Mouse (Mus musculus) CH12.LX (cell line): ENCODE measurements around the gene Mlf1. TPM values are rescaled to one million over a fixed set of nuclear protein-coding genes. Genes with fewer than 3 reads are reported as not detected.

Source experiments
- DNase-seq: peaks from one replicate; pipeline ENCODE4 v3.0.0-alpha.2; 2013; ENCODE audit errors: extremely low read depth
- H3K27ac ChIP-seq: 2 replicates; pipeline ENCODE4 v1.5.1; 2012; ENCODE audit warnings: low read depth, mild to moderate bottlenecking, control low read depth, moderate library complexity; ENCODE audit not compliant: insufficient read depth
- H3K27me3 ChIP-seq: replicated peaks from 2 replicates; pipeline ENCODE3; 2012; ENCODE audit warnings: inconsistent platforms
- H3K36me3 ChIP-seq, 2 experiments: replicated peaks in 1 of 2; 2 replicates each; pipeline versions ENCODE3 to v1.6.1; 2012; ENCODE audit warnings: inconsistent platforms in 1 of 2, low read length in 1 of 2, mild to moderate bottlenecking in 1 of 2, mixed read lengths in 1 of 2, moderate library complexity in 1 of 2; ENCODE audit not compliant: control insufficient read depth in 1 of 2, insufficient read depth in 1 of 2
- H3K4me1 ChIP-seq, 2 experiments: 2 replicates each; pipeline ENCODE4 v1.6.1; 2012; ENCODE audit warnings: inconsistent platforms in 1 of 2, moderate library complexity in 1 of 2; ENCODE audit not compliant: insufficient read depth in 2 of 2, control insufficient read depth in 1 of 2
- H3K4me2 ChIP-seq: 2 replicates; pipeline ENCODE4 v1.6.1; 2012; ENCODE audit warnings: low read depth, mild to moderate bottlenecking, control low read depth; ENCODE audit not compliant: poor library complexity, insufficient read depth, severe bottlenecking
- H3K4me3 ChIP-seq, 3 experiments: fragments of 150-350 bp in 1 of 3; sonication (generic) in 1 of 3; replicated peaks in 1 of 3; 2 replicates each; pipeline versions ENCODE3 to v1.5.1; 2011 to 2012; ENCODE audit warnings: low read depth in 2 of 3, low read length in 2 of 3, mild to moderate bottlenecking in 2 of 3, moderate library complexity in 2 of 3, control low read depth in 1 of 3, improper control_type of control experiment in 1 of 3, inconsistent platforms in 1 of 3, mixed read lengths in 1 of 3; ENCODE audit not compliant: poor library complexity in 1 of 3
- H3K79me2 ChIP-seq: replicated peaks from 2 replicates; pipeline ENCODE4 v1.6.1; 2012; ENCODE audit warnings: mild to moderate bottlenecking, moderate library complexity; ENCODE audit not compliant: control insufficient read depth, poor library complexity, insufficient read depth, severe bottlenecking; ENCODE audit errors: extremely low read depth
- H3K9ac ChIP-seq: 2 replicates; pipeline ENCODE4 v1.6.1; 2012; ENCODE audit warnings: low read depth, mild to moderate bottlenecking, control low read depth, moderate library complexity; ENCODE audit not compliant: insufficient read depth
- H3K9me3 ChIP-seq: replicated peaks from 2 replicates; pipeline ENCODE3; 2012; ENCODE audit warnings: low read length, inconsistent platforms, mixed read lengths
- BHLHE40 ChIP-seq: IDR thresholded peaks from 2 replicates; pipeline ENCODE4 v1.6.1; 2011; ENCODE audit warnings: mild to moderate bottlenecking, low read depth, low read length, improper control_type of control experiment
- CTCF ChIP-seq, 2 experiments: IDR thresholded peaks in 1 of 2; conservative IDR thresholded peaks in 1 of 2; 2 replicates each; pipeline ENCODE4 v1.5.1; 2011 to 2012; ENCODE audit warnings: low read depth in 2 of 2, low read length in 2 of 2, improper control_type of control experiment in 1 of 2, inconsistent platforms in 1 of 2, mild to moderate bottlenecking in 1 of 2, moderate library complexity in 1 of 2
- HCFC1 ChIP-seq: IDR thresholded peaks from 2 replicates; pipeline ENCODE4 v1.6.1; 2012; ENCODE audit warnings: low read depth, mild to moderate bottlenecking, inconsistent platforms, low read length, improper control_type of control experiment
- IRF4 ChIP-seq: IDR thresholded peaks from 2 replicates; pipeline ENCODE4 v1.6.1; 2014; ENCODE audit warnings: low read depth, mild to moderate bottlenecking, inconsistent platforms, low read length, improper control_type of control experiment
- SIN3A ChIP-seq: IDR thresholded peaks from 2 replicates; pipeline ENCODE4 v1.6.1; 2012; ENCODE audit warnings: low read length, improper control_type of control experiment, inconsistent platforms
- UBTF ChIP-seq: IDR thresholded peaks from 2 replicates; pipeline ENCODE4 v1.6.1; 2012; ENCODE audit warnings: low read depth, mild to moderate bottlenecking, inconsistent platforms, low read length, improper control_type of control experiment, moderate library complexity
- ZMIZ1 ChIP-seq: IDR thresholded peaks from 2 replicates; pipeline ENCODE4 v1.6.1; 2012; ENCODE audit warnings: low read depth, mild to moderate bottlenecking, inconsistent platforms, low read length, improper control_type of control experiment
- dilution Hi-C: fragments of 300-500 bp; cut with MboI; formaldehyde crosslinking; loops from 2 replicates; pipeline ENCODE4 v1.14.3; 2020; ENCODE audit warnings: low sequenced_read_pairs; ENCODE audit not compliant: extremely low pct_unique_long_range_greater_than_20kb, extremely low pct_ligation_motif_present
- in situ Hi-C: fragments of 300-500 bp; cut with MboI; formaldehyde crosslinking; loops from 3 replicates; pipeline ENCODE4 v1.14.3; 2019; ENCODE audit warnings: low sequenced_read_pairs, low pct_ligation_motif_present, low pct_unique_long_range_greater_than_20kb, mixed read lengths
- polyA plus RNA-seq: library from polyadenylated mRNA; unstranded; fragments of >175 nt; gene quantifications from 2 replicates; pipeline ENCODE4 v1.2.1, GENCODE M21; 2012; ENCODE audit warnings: low read depth; ENCODE audit not compliant: insufficient read length
- total RNA-seq, 2 experiments: library from RNA; depleted of rRNA; stranded (reverse); fragments of 300-350 nt in 1 of 2; fragments of >200 nt in 1 of 2; gene quantifications; 2 replicates each; pipeline ENCODE4 v1.2.3; 2012 to 2014

The Mlf1 gene
- total and polyA plus RNA-seq, 3 experiments, result not detected

DNA sequence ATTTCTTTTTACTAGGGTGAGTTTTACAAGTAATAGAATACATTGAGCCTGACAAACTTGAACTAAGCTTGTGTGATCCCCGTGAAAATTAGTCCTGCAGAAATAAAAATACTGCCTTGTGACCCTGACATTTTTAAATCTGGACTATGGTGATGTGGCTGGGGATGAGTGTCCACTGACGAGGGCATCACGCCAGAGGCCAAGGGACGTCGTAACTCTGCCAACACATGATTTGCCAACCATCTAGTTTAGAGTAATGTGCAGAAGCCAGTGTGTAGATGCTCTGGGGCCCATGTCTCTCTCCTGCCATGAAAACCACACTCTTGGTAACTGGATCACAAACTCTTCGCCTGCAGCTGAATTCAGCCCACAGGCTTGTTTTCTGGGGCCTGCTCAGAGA lies 6.4 kb upstream of the Mlf1 start:
- Histone ChIP-seq H3K79me2 (no peaks in the 10 kb centered on the region), H3K4me3 (no peak overlapping the region), H3K9ac (no peak overlapping the region), H3K4me1 (no peaks in the 10 kb centered on the region), H3K27ac (no peak overlapping the region), H3K27me3 (no peaks in the 10 kb centered on the region), H3K9me3 (no peaks in the 10 kb centered on the region), H3K4me2 (no peak overlapping the region), H3K36me3 (no peaks in the 10 kb centered on the region)
- no peak for DNase-seq
- TF ChIP-seq UBTF (no peak), IRF4 (no peak), SIN3A (no peak)
- in situ Hi-C loops, result no loop called here
- dilution Hi-C loops, result no loop called here

- dilution Hi-C loops (no loop called here), in situ Hi-C loops (no loop called here)
- no peak overlapping the region for H3K9ac ChIP-seq
- H3K27ac ChIP-seq, result no peak overlapping the region
- H3K4me2 ChIP-seq, result no peak overlapping the region
- H3K27me3 ChIP-seq, result no peaks in the 10 kb centered on the region
- H3K4me1 ChIP-seq, result no peaks in the 10 kb centered on the region
- no peaks in the 10 kb centered on the region for H3K79me2 ChIP-seq
- TF ChIP-seq ZMIZ1 (no peak), IRF4 (no peak), CTCF (conservative IDR thresholded peaks at IDR 0.05 in 1 of 2, IDR thresholded peaks at IDR 0.05 in 1 of 2; ENCODE audit: low read depth in 2 of 2, low read length in 2 of 2) (peak in 1 of 2 experiments; percentile 54; a peak in 2 of 4 replicates)
- TF ChIP-seq, all 38 proteins: peak for 1
- Histone ChIP-seq H3K4me3 (no peak overlapping the region), H3K9me3 (peaks cover 4% of the 10 kb centered on the region), H3K36me3 (no peaks in the 10 kb centered on the region)
- peak; percentile 6 for DNase-seq
Measured at GRCm38 (mm10) chr3:67369407-67370079, 4.4 kb upstream of the Mlf1 start.

DNA sequence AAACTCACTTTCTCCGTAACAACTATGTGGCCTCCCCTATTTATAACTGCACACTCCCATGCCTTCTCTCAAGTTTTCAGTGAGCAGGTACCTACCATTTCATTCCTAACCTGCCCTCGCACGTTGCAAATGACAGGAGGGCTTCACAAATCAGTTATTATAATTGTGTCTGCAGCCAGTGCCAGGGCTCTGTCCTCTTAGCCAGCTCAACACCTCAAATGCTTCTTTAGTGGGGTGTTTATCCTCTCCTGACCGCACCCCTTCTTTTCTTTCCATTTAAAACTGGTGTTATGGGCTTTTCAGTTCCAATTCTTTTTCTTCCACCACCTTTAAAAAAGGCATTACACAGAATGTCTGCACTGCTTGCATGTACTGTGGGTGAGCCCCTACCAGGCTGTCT lies 1.7 kb upstream of the Mlf1 start:
- dilution Hi-C loops, result no loop called here
- Histone ChIP-seq H3K36me3 (no peaks in the 10 kb centered on the region), H3K4me2 (no peak overlapping the region; the same call in 1 of the 2 replicates), H3K27ac (no peak overlapping the region), H3K79me2 (no peaks in the 10 kb centered on the region), H3K9me3 (peaks cover 4% of the 10 kb centered on the region), H3K4me3 (no peak overlapping the region), H3K9ac (no peak overlapping the region), H3K27me3 (no peaks in the 10 kb centered on the region), H3K4me1 (no peaks in the 10 kb centered on the region)
- TF ChIP-seq SIN3A (no peak), ZMIZ1 (no peak), BHLHE40 (no peak), HCFC1 (no peak)
- no peak for DNase-seq
- in situ Hi-C loops, result no loop called here
